Comparison of ENCODE assay signal across 9 mouse cellular contexts in genomic region chrX:16766156-16766555, GRCm38 (mm10). TPM values are rescaled to one million over a fixed set of nuclear protein-coding genes. Genes with fewer than 3 reads are reported as not detected.
DNase-seq lines count a peak whose midpoint lies in the region; ATAC-seq lines count a peak whose summit lies in the region.
"Had no signal": no experiment of that assay in that cellular context is flagged by ENCODE, and none has a peak within 500 bp of the region (broad histone marks: within the 10 kb centered on the region; RNA-seq: fewer than 3 reads in every experiment).

No protein-coding gene starts in this region.

- no peaks in the 10 kb centered on the region for H3K27me3 ChIP-seq in kidney, embryonic 14.5 days (ENCODE audit: control insufficient read depth, insufficient read depth, low read length)
- H3K27me3 ChIP-seq: liver, embryonic 15.5 days had no signal

- H3K4me2 ChIP-seq in kidney, embryonic 14.5 days (replicated peaks; ENCODE audit: low read depth, low read length): no peak overlapping the region
- H3K4me2 ChIP-seq: liver, embryonic 15.5 days had no signal

- 76% methylated on average over 4 of the region's 4 CpGs for WGBS in kidney, embryonic 14.5 days

- no peaks in the 10 kb centered on the region for H3K4me1 ChIP-seq in kidney, embryonic 14.5 days (ENCODE audit: control insufficient read depth, insufficient read depth, low read length)
- H3K4me1 ChIP-seq: liver, embryonic 15.5 days had no signal

- H3K4me3 ChIP-seq in kidney, embryonic 14.5 days (ENCODE audit: low read length): no peak overlapping the region
- H3K4me3 ChIP-seq: liver, embryonic 15.5 days had no signal

- H3K9ac ChIP-seq in kidney, embryonic 14.5 days (ENCODE audit: low read depth, low read length): no peak overlapping the region
- H3K9ac ChIP-seq: liver, embryonic 15.5 days had no signal

- no peaks in the 10 kb centered on the region for H3K36me3 ChIP-seq in kidney, embryonic 14.5 days (ENCODE audit: control insufficient read depth, insufficient read depth, low read length)
- H3K36me3 ChIP-seq: liver, embryonic 15.5 days had no signal

- no peak for ATAC-seq in kidney, embryonic 14.5 days (ENCODE audit: low FRiP score, low TSS enrichment)

- peak; percentile 1 to 2 for DNase-seq in cerebellum, adult 18-20 months
- no peak for DNase-seq in cerebellum, adult 8-10 months
- peak; percentile 12 for DNase-seq in kidney, adult 9 months
- DNase-seq in embryo, embryonic 9.5 days (ENCODE audit: extremely low spot score): peak; percentile 9
- DNase-seq in lung, postnatal 14 days: peak; percentile 21
- no peak for DNase-seq in thymus, adult 18-20 months
- DNase-seq in gastrocnemius, adult 8-10 months (ENCODE audit: low spot score in 2 of 2): no peak

- no peaks in the 10 kb centered on the region for H3K9me3 ChIP-seq in kidney, embryonic 14.5 days (ENCODE audit: control insufficient read depth, low read length)
- H3K9me3 ChIP-seq: liver, embryonic 15.5 days had no signal

- H3K27ac ChIP-seq in kidney, embryonic 14.5 days (ENCODE audit: low read depth, low read length): no peak overlapping the region
- H3K27ac ChIP-seq: liver, embryonic 15.5 days had no signal

RNA-seq across cellular contexts. Expression of gene Maob, which starts 51.0 kb away (rescaled TPM):
- 3.6 and 5.6 TPM in 2 replicates for polyA plus RNA-seq in kidney, embryonic 14.5 days (2014; fragmentation: Nextera tagmentation; extraction: Ambion mirVana)
- 10 to 100 TPM; 11.1 to 20.6 (median 14.3) TPM for total RNA-seq in gastrocnemius, adult 8-10 months (2022)

Comparison
In these comparisons a context has a peak if more than half of its experiments do, and no peak if none do; other contexts are left out.
1. DNase-seq: peak in cerebellum, adult 18-20 months (2 of 2), kidney, adult 9 months (single experiment), embryo, embryonic 9.5 days (single experiment) and lung, postnatal 14 days (single experiment); none in cerebellum, adult 8-10 months (single experiment), thymus, adult 18-20 months (0 of 2) and gastrocnemius, adult 8-10 months (0 of 2).